Mouse (Mus musculus): Measurements from ENCODE around the gene Gm12888. TPM values are rescaled to one million over a fixed set of nuclear protein-coding genes. Genes with fewer than 3 reads are reported as not detected.
"Not testable (repeated sequence)": the region's sequence is repeated elsewhere in the genome, so short reads cannot be mapped to it uniquely, and the experiment has no call there.

Gm12888 gene
- polyA plus RNA-seq (2015; fragmentation: Nextera tagmentation; extraction: Ambion mirVana), result 0.29 and 0.35 TPM in 2 replicates

DNA sequence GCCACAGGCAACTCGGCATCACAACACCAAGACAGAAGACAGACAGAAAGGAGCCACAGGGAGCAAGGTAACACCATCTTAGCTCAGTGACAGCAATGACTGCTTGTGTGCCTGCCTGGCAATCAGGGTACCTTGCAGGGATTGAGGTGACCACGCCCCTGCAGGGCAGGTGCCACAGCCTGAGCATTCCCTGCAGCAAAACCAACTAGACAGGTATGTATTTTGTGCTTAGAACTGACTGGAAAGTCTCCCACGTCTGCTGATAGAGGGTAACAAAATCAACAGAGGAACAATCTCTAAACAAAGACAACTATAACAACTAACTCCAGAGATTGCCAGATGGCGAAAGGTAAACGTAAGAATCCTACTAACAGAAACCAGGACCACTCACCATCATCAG is at the start of gene Gm12888:
TSS of gene Gm12888 (minus strand) at position 101 of the 400 bp plus-strand sequence.
- not testable (repeated sequence) for ATAC-seq (ENCODE audit: low FRiP score, low TSS enrichment); H3K4me2 ChIP-seq (replicated peaks; ENCODE audit: low read depth); H3K27ac ChIP-seq (replicated peaks); H3K9ac ChIP-seq (ENCODE audit: low read length); DNase-seq (ENCODE audit: low spot score); H3K4me1 ChIP-seq (replicated peaks; ENCODE audit: control insufficient read depth, insufficient read depth); H3K9me3 ChIP-seq (ENCODE audit: control insufficient read depth, low read length); H3K27me3 ChIP-seq (ENCODE audit: control insufficient read depth, insufficient read depth, low read length); H3K36me3 ChIP-seq (ENCODE audit: control insufficient read depth, insufficient read depth, low read length); H3K4me3 ChIP-seq (ENCODE audit: low read depth, low read length)
- 58% methylated on average over 3 of the region's 5 CpGs for WGBS

Other genes starting within 250 kb of the Gm12888 start
- 21.6 and 22.7 TPM in 2 replicates for gene Zmpste24, start 226.7 kb downstream of the Gm12888 start, polyA plus RNA-seq (2015; fragmentation: Nextera tagmentation; extraction: Ambion mirVana)
- gene Tmco2, start 215.7 kb downstream of the Gm12888 start, polyA plus RNA-seq (2015; fragmentation: Nextera tagmentation; extraction: Ambion mirVana), result not detected in 2 replicates
- 6.9 and 7.7 TPM in 2 replicates for gene Rlf, start 109.8 kb downstream of the Gm12888 start, polyA plus RNA-seq (2015; fragmentation: Nextera tagmentation; extraction: Ambion mirVana)
- gene Gm12886, start 98.2 kb upstream of the Gm12888 start, polyA plus RNA-seq (2015; fragmentation: Nextera tagmentation; extraction: Ambion mirVana), result not detected in 2 replicates

Data from stomach, postnatal 0 days (tissue).